Mouse (Mus musculus) ES-E14 (cell line): ENCODE measurements around the gene Hdgf. TPM values are rescaled to one million over a fixed set of nuclear protein-coding genes. Genes with fewer than 3 reads are reported as not detected.

ENCODE experiments used
- DNase-seq: peaks from one replicate; pipeline ENCODE4 v3.0.0-alpha.2; 2013; ENCODE audit warnings: low read depth, low spot score
- H3K27ac ChIP-seq: 2 replicates; pipeline ENCODE4 v1.5.1; 2012; ENCODE audit warnings: low read depth, mild to moderate bottlenecking, low read length, moderate library complexity, mixed read lengths; ENCODE audit not compliant: poor library complexity, insufficient read depth, severe bottlenecking
- H3K36me3 ChIP-seq: 2 replicates; pipeline ENCODE4 v1.6.1; 2012; ENCODE audit warnings: mild to moderate bottlenecking, low read length, moderate library complexity, mixed read lengths; ENCODE audit not compliant: control insufficient read depth, poor library complexity, insufficient read depth, severe bottlenecking
- H3K4me1 ChIP-seq, 2 experiments: fragments of 150-350 bp in 1 of 2; sonication (generic) in 1 of 2; 2 replicates each; pipeline ENCODE4 v1.6.1; 2012; ENCODE audit warnings: low read length in 2 of 2, mild to moderate bottlenecking in 1 of 2, mixed read lengths in 1 of 2; ENCODE audit not compliant: control insufficient read depth in 2 of 2, insufficient read depth in 2 of 2, poor library complexity in 1 of 2
- H3K4me3 ChIP-seq, 2 experiments: fragments of 150-350 bp in 1 of 2; sonication (generic) in 1 of 2; 2 replicates each; pipeline ENCODE4 v1.5.1; 2012; ENCODE audit warnings: low read length in 2 of 2, low read depth in 1 of 2, mild to moderate bottlenecking in 1 of 2, mixed read lengths in 1 of 2; ENCODE audit not compliant: insufficient read depth in 1 of 2, poor library complexity in 1 of 2, severe bottlenecking in 1 of 2
- H3K9ac ChIP-seq: 2 replicates; pipeline ENCODE4 v1.6.1; 2012; ENCODE audit warnings: low read depth, mild to moderate bottlenecking, low read length, mixed read lengths; ENCODE audit not compliant: poor library complexity, insufficient read depth, severe bottlenecking
- H3K9me3 ChIP-seq: fragments of 150-350 bp; sonication (generic); 2 replicates; pipeline ENCODE4 v1.6.1; 2012; ENCODE audit warnings: low read depth, mild to moderate bottlenecking, low read length; ENCODE audit not compliant: control insufficient read depth, insufficient read depth
- CHD2 ChIP-seq: IDR thresholded peaks from 2 replicates; pipeline ENCODE4 v1.6.1; 2014; ENCODE audit warnings: mild to moderate bottlenecking, low read depth, low read length, inconsistent platforms
- HCFC1 ChIP-seq: IDR thresholded peaks from 2 replicates; pipeline ENCODE4 v1.6.1; 2012; ENCODE audit warnings: low read length, inconsistent platforms, borderline replicate concordance; ENCODE audit not compliant: insufficient read depth
- MAFK ChIP-seq: IDR thresholded peaks from 2 replicates; pipeline ENCODE4 v1.6.1; 2014; ENCODE audit warnings: mild to moderate bottlenecking, low read depth, low read length, inconsistent platforms; ENCODE audit not compliant: insufficient read depth
- ZC3H11A ChIP-seq: IDR thresholded peaks from 2 replicates; pipeline ENCODE4 v1.6.1; 2012; ENCODE audit warnings: low read depth, mild to moderate bottlenecking, inconsistent platforms, low read length, borderline replicate concordance
- ZNF384 ChIP-seq: IDR thresholded peaks from 2 replicates; pipeline ENCODE4 v1.6.1; 2012; ENCODE audit warnings: low read depth, low read length, inconsistent platforms
- in situ Hi-C, 2 experiments: fragments of 600-800 bp; cut with MboI; formaldehyde crosslinking; loops; one replicate each; pipeline ENCODE4 v1.15.1; 2025; ENCODE audit warnings: low sequenced_read_pairs in 2 of 2, inconsistent platforms in 1 of 2; ENCODE audit not compliant: unreplicated experiment in 2 of 2
- total RNA-seq: library from RNA; depleted of rRNA; stranded (reverse); fragments of 300-350 nt; gene quantifications from 2 replicates; pipeline ENCODE4 v1.2.3, GENCODE M21; 2012

Hdgf gene
- total RNA-seq, 1 experiment, result 296 TPM

GRCm38 (mm10) chr3:87934501-87934900, 28.4 kb downstream of the Hdgf start:
- Histone ChIP-seq H3K9me3 (no peaks in the 10 kb centered on the region), H3K27ac (no peak overlapping the region), H3K4me1 (peaks cover 2 to 9% of the 10 kb centered on the region in 2 experiments; a peak in 3 of 4 replicates), H3K9ac (no peak overlapping the region), H3K4me3 (no peak overlapping the region), H3K36me3 (peaks cover 47% of the 10 kb centered on the region)
- in situ Hi-C loops, result no loop called here
- TF ChIP-seq ZNF384, result no peak
- TF ChIP-seq MAFK, result no peak
- TF ChIP-seq ZC3H11A, result no peak
- TF ChIP-seq CHD2, result no peak
- no peak for TF ChIP-seq HCFC1
- no peak for DNase-seq

- H3K36me3 ChIP-seq, result peaks cover 50% of the 10 kb centered on the region
- peaks cover 2 to 9% of the 10 kb centered on the region in 2 experiments; a peak in 3 of 4 replicates for H3K4me1 ChIP-seq
- H3K9me3 ChIP-seq, result no peaks in the 10 kb centered on the region
- no peak for DNase-seq
- no peak overlapping the region for H3K4me3 ChIP-seq
- in situ Hi-C loops, result loop anchor here in 1 of 2 experiments (5.0 kb wide), 1 partner anchor 52 kb away; no protein-coding TSS in a partner anchor
- TF ChIP-seq MAFK (no peak), ZNF384 (no peak), ZC3H11A (no peak), HCFC1 (no peak), CHD2 (no peak)
- H3K27ac ChIP-seq, result no peak overlapping the region
- H3K9ac ChIP-seq, result no peak overlapping the region
These were observed 29.1 kb downstream of the Hdgf start for GRCm38 (mm10) chr3:87935201-87935600.

DNA sequence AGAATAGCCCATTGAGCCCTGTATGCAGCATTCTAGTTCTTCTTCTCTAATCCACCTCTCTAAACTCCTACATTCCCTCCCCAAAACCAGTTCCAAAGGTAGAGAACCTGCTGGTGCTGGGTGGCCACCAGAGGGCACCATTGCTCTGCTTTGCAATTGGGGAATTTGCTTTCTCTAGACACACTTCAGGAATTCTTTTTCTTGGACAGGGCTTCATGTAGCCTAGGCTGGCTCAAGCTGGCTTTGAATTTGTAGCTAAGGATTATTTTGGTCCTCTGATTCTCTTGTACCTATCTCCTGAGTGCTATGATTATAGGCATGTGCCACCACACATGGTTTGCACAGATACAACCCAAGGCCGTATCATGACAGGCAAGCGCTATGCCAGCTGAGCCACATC, 29.7 kb downstream of the Hdgf start:
- H3K27ac ChIP-seq, result no peak overlapping the region
- H3K36me3 ChIP-seq, result peaks cover 53% of the 10 kb centered on the region

GRCm38 (mm10) chr3:87940611-87941010, 34.5 kb downstream of the Hdgf start:
- Histone ChIP-seq H3K4me3 (no peak overlapping the region), H3K36me3 (peaks cover 48% of the 10 kb centered on the region), H3K27ac (no peak overlapping the region), H3K9ac (no peak overlapping the region), H3K4me1 (peaks cover 0 to 13% of the 10 kb centered on the region in 2 experiments; a peak in 2 of 4 replicates), H3K9me3 (no peaks in the 10 kb centered on the region)
- in situ Hi-C loops, result no loop called here
- DNase-seq, result no peak
- TF ChIP-seq ZC3H11A, result no peak
- no peak for TF ChIP-seq ZNF384
- no peak for TF ChIP-seq MAFK
- TF ChIP-seq HCFC1, result no peak
- no peak for TF ChIP-seq CHD2

More for the DNA sequence above, 29.7 kb downstream of the Hdgf start:
- Histone ChIP-seq H3K4me1 (peaks cover 2 to 9% of the 10 kb centered on the region in 2 experiments; a peak in 3 of 4 replicates), H3K4me3 (no peak overlapping the region), H3K9me3 (no peaks in the 10 kb centered on the region), H3K9ac (no peak overlapping the region)
- DNase-seq, result peak; percentile 71
- TF ChIP-seq ZNF384 (no peak), CHD2 (no peak), ZC3H11A (peak; percentile 86)
- in situ Hi-C loops, result loop anchor here in 1 of 2 experiments (5.0 kb wide), 1 partner anchor 52 kb away; no protein-coding TSS in a partner anchor

GRCm38 (mm10) chr3:87942471-87942870, 36.4 kb downstream of the Hdgf start:
- no peak for DNase-seq
- peaks cover 3 to 25% of the 10 kb centered on the region in 2 experiments; a peak in 3 of 4 replicates for H3K4me1 ChIP-seq
- in situ Hi-C loops, result no loop called here
- H3K4me3 ChIP-seq, result no peak overlapping the region
- no peaks in the 10 kb centered on the region for H3K9me3 ChIP-seq
- no peak overlapping the region for H3K9ac ChIP-seq
- no peak overlapping the region for H3K27ac ChIP-seq
- H3K36me3 ChIP-seq, result peaks cover 38% of the 10 kb centered on the region
- no peak for TF ChIP-seq MAFK
- TF ChIP-seq CHD2, result no peak
- no peak for TF ChIP-seq HCFC1
- TF ChIP-seq ZC3H11A, result no peak
